Mouse (Mus musculus) ES-E14 (cell line): ENCODE results near the gene Olfr462.

Source experiments
- CHD2 ChIP-seq: IDR thresholded peaks from 2 replicates; pipeline ENCODE4 v1.6.1; 2014; ENCODE audit warnings: mild to moderate bottlenecking, low read depth, low read length, inconsistent platforms
- HCFC1 ChIP-seq: IDR thresholded peaks from 2 replicates; pipeline ENCODE4 v1.6.1; 2012; ENCODE audit warnings: low read length, inconsistent platforms, borderline replicate concordance; ENCODE audit not compliant: insufficient read depth
- ZC3H11A ChIP-seq: IDR thresholded peaks from 2 replicates; pipeline ENCODE4 v1.6.1; 2012; ENCODE audit warnings: low read depth, mild to moderate bottlenecking, inconsistent platforms, low read length, borderline replicate concordance

- TF ChIP-seq ZC3H11A (no peak), HCFC1 (no peak), CHD2 (no peak)
Measured at GRCm38 (mm10) chr11:87916005-87916404, 23.9 kb upstream of the Olfr462 start.
